Mouse (Mus musculus): ENCODE measurements around the gene Xrra1. TPM values are rescaled to one million over a fixed set of nuclear protein-coding genes. Genes with fewer than 3 reads are reported as not detected.

Xrra1 gene
- total and polyA plus RNA-seq, 2 experiments = not detected

DNA sequence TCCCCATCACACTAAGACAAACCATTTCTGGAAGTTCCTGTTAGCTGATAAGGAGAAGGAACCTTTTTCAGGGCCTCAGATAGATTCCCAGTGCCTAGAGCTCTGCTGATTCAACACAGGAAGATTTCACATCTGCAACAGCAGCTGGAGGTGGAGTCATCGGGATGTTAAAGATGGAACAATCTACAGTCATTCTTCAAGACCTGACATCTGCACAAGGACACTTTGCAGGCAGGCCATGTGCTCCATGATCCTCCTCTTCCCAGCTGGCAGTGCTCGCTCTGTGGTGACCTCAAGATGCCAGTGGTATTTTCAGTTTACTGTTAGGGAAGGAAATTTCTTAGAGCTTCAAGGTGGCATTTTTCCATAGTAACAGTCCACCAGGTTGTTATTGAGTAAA, 33.4 kb downstream of the Xrra1 start:
- no peaks in the 10 kb centered on the region for H3K36me3 ChIP-seq (ENCODE audit: control insufficient read depth, insufficient read depth, low read length)
- H3K27ac ChIP-seq (replicated peaks; ENCODE audit: insufficient read depth, low read depth, low read length) = no peak overlapping the region
- H3K79me2 ChIP-seq (ENCODE audit: control insufficient read depth, insufficient read depth, low read length) = no peaks in the 10 kb centered on the region
- H3K4me3 ChIP-seq (ENCODE audit: insufficient read depth, low read depth, low read length) = no peak overlapping the region
- no peaks in the 10 kb centered on the region for H3K27me3 ChIP-seq (ENCODE audit: control insufficient read depth, insufficient read depth, low read length)
- no peak for DNase-seq (ENCODE audit: extremely low read depth, low read depth, low spot score)
- H3K9ac ChIP-seq (ENCODE audit: low read depth, low read length) = no peak overlapping the region
- no peaks in the 10 kb centered on the region for H3K4me1 ChIP-seq (ENCODE audit: control insufficient read depth, insufficient read depth, low read length)
- no peak for TF ChIP-seq POLR2A (IDR thresholded peaks at IDR 0.05; ENCODE audit: extremely low read depth, insufficient read depth, low read length)
- no peak for TF ChIP-seq CTCF (IDR thresholded peaks at IDR 0.05; ENCODE audit: low read depth, low read length)
- 80% methylated on average over 2 of the region's 2 CpGs for WGBS

DNA sequence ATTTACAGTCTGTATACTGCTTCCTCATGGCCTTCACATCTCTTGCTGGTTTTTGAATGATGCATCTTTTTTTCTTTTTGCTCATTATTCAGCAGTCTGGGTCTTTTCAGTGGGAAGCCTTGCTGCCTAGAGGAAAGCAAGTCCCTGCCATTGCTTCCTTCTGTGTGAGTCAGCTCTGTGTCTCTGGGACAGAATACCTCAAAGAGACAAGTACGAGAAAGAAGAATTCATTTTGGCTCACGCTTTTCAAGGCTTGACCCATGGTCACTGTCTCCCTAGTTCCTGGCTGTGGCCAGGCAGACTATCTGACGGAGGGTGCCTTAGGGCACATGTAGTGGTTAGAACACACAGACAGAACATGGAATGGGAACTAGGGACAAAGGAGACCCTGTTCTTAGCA, 35.1 kb downstream of the Xrra1 start:
- no peak overlapping the region for H3K27ac ChIP-seq (replicated peaks; ENCODE audit: insufficient read depth, low read depth, low read length)
- no peaks in the 10 kb centered on the region for H3K4me1 ChIP-seq (ENCODE audit: control insufficient read depth, insufficient read depth, low read length)
- no peak overlapping the region for H3K9ac ChIP-seq (ENCODE audit: low read depth, low read length)
- no peak overlapping the region for H3K4me3 ChIP-seq (ENCODE audit: insufficient read depth, low read depth, low read length)
- no peaks in the 10 kb centered on the region for H3K79me2 ChIP-seq (ENCODE audit: control insufficient read depth, insufficient read depth, low read length)
- TF ChIP-seq CTCF (IDR thresholded peaks at IDR 0.05; ENCODE audit: low read depth, low read length) (no peak), POLR2A (IDR thresholded peaks at IDR 0.05; ENCODE audit: extremely low read depth, insufficient read depth, low read length) (no peak)
- H3K36me3 ChIP-seq (ENCODE audit: control insufficient read depth, insufficient read depth, low read length) = no peaks in the 10 kb centered on the region
- 91% methylated on average over 3 of the region's 3 CpGs for WGBS
- DNase-seq (ENCODE audit: extremely low read depth, low read depth, low spot score) = no peak
- no peaks in the 10 kb centered on the region for H3K27me3 ChIP-seq (ENCODE audit: control insufficient read depth, insufficient read depth, low read length)

DNA sequence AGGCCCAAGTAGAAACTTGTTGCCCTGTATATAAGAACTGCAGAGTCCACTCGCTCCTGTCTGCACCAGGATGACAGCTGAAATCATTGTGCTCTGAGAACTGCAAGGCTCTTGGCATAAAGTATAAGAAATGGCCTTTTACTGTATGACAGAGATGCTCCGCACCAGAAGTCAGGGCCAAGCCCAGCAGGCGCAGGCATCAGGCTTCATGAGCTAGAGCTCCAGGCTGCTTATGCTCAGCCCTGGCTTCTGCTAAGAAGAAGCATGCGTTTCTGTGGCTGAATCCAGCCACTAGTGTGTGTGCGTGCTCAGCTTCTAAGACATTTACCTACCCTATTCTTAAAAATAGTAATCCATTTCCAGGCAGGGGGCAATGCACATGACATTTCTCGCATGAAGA, 35.6 kb downstream of the Xrra1 start:
- WGBS = 91% methylated on average over 6 of the region's 6 CpGs
- Histone ChIP-seq H3K27ac (replicated peaks; ENCODE audit: insufficient read depth, low read depth, low read length) (no peak overlapping the region), H3K36me3 (ENCODE audit: control insufficient read depth, insufficient read depth, low read length) (no peaks in the 10 kb centered on the region), H3K4me3 (ENCODE audit: insufficient read depth, low read depth, low read length) (no peak overlapping the region), H3K79me2 (ENCODE audit: control insufficient read depth, insufficient read depth, low read length) (no peaks in the 10 kb centered on the region), H3K4me1 (ENCODE audit: control insufficient read depth, insufficient read depth, low read length) (no peaks in the 10 kb centered on the region), H3K9ac (ENCODE audit: low read depth, low read length) (no peak overlapping the region), H3K27me3 (ENCODE audit: control insufficient read depth, insufficient read depth, low read length) (no peaks in the 10 kb centered on the region)
- TF ChIP-seq POLR2A (IDR thresholded peaks at IDR 0.05; ENCODE audit: extremely low read depth, insufficient read depth, low read length) (no peak), CTCF (IDR thresholded peaks at IDR 0.05; ENCODE audit: low read depth, low read length) (no peak)
- DNase-seq (ENCODE audit: extremely low read depth, low read depth, low spot score) = no peak

DNA sequence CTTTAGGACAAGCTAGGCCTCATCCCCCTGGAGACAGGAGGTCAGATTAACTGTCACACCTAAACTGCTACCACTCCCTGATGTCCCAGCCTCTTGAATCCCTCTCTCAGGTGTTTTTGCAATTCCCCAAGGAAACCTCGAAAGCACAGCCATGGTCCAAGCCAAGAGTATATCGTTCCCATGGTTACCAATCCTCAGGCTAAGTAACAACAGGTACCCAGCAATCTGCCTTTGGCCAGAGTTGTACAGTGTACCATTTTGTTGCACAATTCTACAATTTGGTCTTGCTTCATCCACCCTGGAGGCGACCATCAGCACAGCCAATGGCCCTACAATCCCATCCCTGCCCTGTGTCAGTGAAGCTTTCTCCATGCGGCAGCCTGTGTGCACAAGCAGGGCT, 38.0 kb downstream of the Xrra1 start:
- Histone ChIP-seq H3K4me3 (ENCODE audit: insufficient read depth, low read depth, low read length) (no peak overlapping the region), H3K36me3 (ENCODE audit: control insufficient read depth, insufficient read depth, low read length) (no peaks in the 10 kb centered on the region), H3K27me3 (ENCODE audit: control insufficient read depth, insufficient read depth, low read length) (no peaks in the 10 kb centered on the region), H3K4me1 (ENCODE audit: control insufficient read depth, insufficient read depth, low read length) (no peaks in the 10 kb centered on the region), H3K79me2 (ENCODE audit: control insufficient read depth, insufficient read depth, low read length) (no peaks in the 10 kb centered on the region), H3K27ac (replicated peaks; ENCODE audit: insufficient read depth, low read depth, low read length) (no peak overlapping the region), H3K9ac (ENCODE audit: low read depth, low read length) (no peak overlapping the region)
- TF ChIP-seq CTCF (IDR thresholded peaks at IDR 0.05; ENCODE audit: low read depth, low read length) (no peak), POLR2A (IDR thresholded peaks at IDR 0.05; ENCODE audit: extremely low read depth, insufficient read depth, low read length) (no peak)
- no peak for DNase-seq (ENCODE audit: extremely low read depth, low read depth, low spot score)
- WGBS = 62% methylated on average over 4 of the region's 4 CpGs

DNA sequence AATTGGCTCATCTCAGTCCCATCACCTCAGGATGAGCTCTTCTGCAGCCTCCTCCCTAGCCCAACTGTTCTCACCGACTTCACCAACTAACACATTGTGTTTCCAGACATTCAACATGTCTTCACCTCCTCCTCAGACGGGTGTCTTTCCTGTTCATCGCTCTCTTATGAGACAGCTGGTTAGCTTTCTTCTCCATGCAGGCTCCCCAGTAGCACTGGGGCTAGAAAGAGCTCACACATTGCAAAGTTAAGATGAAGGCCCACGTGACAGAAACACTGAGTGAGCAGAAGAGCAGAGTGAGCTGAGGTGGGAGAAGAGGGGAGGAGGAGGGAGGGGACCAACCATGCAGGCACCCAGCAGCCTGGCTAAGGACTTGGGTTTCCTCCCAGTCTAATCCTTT, 43.3 kb downstream of the Xrra1 start:
- Histone ChIP-seq H3K36me3 (ENCODE audit: control insufficient read depth, insufficient read depth, low read length) (no peaks in the 10 kb centered on the region), H3K4me3 (ENCODE audit: insufficient read depth, low read depth, low read length) (no peak overlapping the region), H3K27me3 (ENCODE audit: control insufficient read depth, insufficient read depth, low read length) (no peaks in the 10 kb centered on the region), H3K27ac (replicated peaks; ENCODE audit: insufficient read depth, low read depth, low read length) (no peak overlapping the region), H3K4me1 (ENCODE audit: control insufficient read depth, insufficient read depth, low read length) (no peaks in the 10 kb centered on the region), H3K9ac (ENCODE audit: low read depth, low read length) (no peak overlapping the region), H3K79me2 (ENCODE audit: control insufficient read depth, insufficient read depth, low read length) (no peaks in the 10 kb centered on the region)
- 80% methylated on average over 4 of the region's 4 CpGs for WGBS
- DNase-seq (ENCODE audit: extremely low read depth, low read depth, low spot score) = no peak
- TF ChIP-seq CTCF (IDR thresholded peaks at IDR 0.05; ENCODE audit: low read depth, low read length) (no peak), POLR2A (IDR thresholded peaks at IDR 0.05; ENCODE audit: extremely low read depth, insufficient read depth, low read length) (no peak)

DNA sequence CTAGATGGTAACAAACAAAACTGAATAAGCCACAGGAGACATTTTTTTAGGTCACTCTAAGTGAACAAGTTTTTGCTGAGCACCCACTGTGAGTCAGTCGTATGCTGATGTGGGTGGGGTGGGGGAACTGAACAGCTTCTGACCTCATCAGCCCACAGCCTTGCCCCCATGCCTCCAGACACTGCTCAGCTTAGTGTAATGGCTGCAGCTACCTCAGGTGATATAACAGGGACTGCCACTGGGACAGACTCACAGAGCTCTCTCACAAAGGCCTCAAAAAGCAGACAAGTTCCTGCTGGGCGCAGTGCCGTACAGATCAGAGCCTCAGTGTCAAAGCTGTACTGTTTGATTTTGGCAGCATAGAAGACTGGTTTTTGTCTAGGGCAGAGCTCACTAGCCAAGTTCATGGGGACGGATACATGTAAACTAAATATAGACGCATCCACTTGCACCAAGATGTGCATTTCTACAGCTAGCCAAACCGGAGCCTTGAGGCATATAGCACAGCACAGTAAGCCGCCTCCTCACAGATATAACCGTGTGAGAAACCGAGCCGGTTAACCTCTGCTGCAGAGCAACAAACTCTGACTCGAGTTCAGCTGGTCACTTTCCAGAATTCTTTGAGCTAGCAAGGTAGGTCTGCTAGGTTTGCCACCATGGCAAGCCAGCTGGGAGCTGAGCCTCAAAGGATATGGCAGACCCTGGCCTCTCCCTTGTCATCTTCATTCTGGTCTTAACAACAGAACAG, 44.2 kb downstream of the Xrra1 start:
- no peak for TF ChIP-seq POLR2A (IDR thresholded peaks at IDR 0.05; ENCODE audit: extremely low read depth, insufficient read depth, low read length)
- no peak for TF ChIP-seq CTCF (IDR thresholded peaks at IDR 0.05; ENCODE audit: low read depth, low read length)
- 86% methylated on average over 11 of the region's 11 CpGs for WGBS
- Histone ChIP-seq H3K4me3 (ENCODE audit: insufficient read depth, low read depth, low read length) (no peak overlapping the region), H3K79me2 (ENCODE audit: control insufficient read depth, insufficient read depth, low read length) (no peaks in the 10 kb centered on the region), H3K27ac (replicated peaks; ENCODE audit: insufficient read depth, low read depth, low read length) (no peak overlapping the region), H3K4me1 (ENCODE audit: control insufficient read depth, insufficient read depth, low read length) (no peaks in the 10 kb centered on the region), H3K9ac (ENCODE audit: low read depth, low read length) (no peak overlapping the region), H3K27me3 (ENCODE audit: control insufficient read depth, insufficient read depth, low read length) (no peaks in the 10 kb centered on the region), H3K36me3 (ENCODE audit: control insufficient read depth, insufficient read depth, low read length) (no peaks in the 10 kb centered on the region)
- no peak for DNase-seq (ENCODE audit: extremely low read depth, low read depth, low spot score)

Data from liver, adult 2 months (tissue).